Mouse (Mus musculus) ovary, adult 10 weeks (tissue): ENCODE results near the gene Gm29106. TPM values are rescaled to one million over a fixed set of nuclear protein-coding genes. Genes with fewer than 3 reads are reported as not detected.

Experiments used
- polyA plus RNA-seq: library from polyadenylated mRNA; stranded (reverse); fragments of 350-450 nt; fragmentation: Illumina TruSeq; extraction: RNeasy Lipid Tissue Mini Kit (QIAGEN cat#74804); gene quantifications from one replicate; pipeline ENCODE4 v1.2.3, GENCODE M21; 2014

The Gm29106 gene
- 0.88 TPM for polyA plus RNA-seq

DNA sequence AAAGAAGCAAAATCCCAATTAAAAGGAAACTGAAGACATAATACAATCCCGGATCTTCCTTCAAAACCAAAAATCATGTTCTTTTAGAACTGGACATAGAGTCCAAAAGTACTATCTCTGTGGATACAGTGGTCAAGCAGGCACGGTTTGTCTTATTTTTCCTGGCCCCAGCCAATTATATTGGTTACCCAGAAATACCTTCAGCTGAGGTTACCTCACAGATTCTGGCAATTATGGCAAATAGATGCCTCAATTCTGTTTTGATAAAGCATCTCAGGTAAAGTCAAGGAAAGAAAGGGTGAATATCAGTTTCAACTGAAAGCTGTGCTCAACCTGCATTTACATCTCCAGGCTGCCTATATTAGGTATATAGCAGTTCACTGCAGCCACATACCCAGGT is at the start of gene Gm29106:
Gm29106 (plus strand) TSS at position 301 of the 400 bp plus-strand sequence.

Other genes with a start within 250 kb of the Gm29106 start
- gene Gm28168, start 248.5 kb upstream of the Gm29106 start, polyA plus RNA-seq, result not detected
- 2.1 TPM for gene Gm7145, start 210.6 kb upstream of the Gm29106 start, polyA plus RNA-seq
- 184 TPM for gene Tsn, start 135.2 kb downstream of the Gm29106 start, polyA plus RNA-seq
- gene Nifk, start 145.3 kb downstream of the Gm29106 start, polyA plus RNA-seq, result 176 TPM
- 48.0 TPM for gene Clasp1, start 212.5 kb downstream of the Gm29106 start, polyA plus RNA-seq